Mouse (Mus musculus) spleen, adult 12 weeks (tissue): ENCODE measurements around the gene Gm10273.

Experiments used
- DNase-seq: peaks from one replicate; pipeline ENCODE4 v3.0.0; 2022; ENCODE audit warnings: low spot score

Gm10273 gene

DNA sequence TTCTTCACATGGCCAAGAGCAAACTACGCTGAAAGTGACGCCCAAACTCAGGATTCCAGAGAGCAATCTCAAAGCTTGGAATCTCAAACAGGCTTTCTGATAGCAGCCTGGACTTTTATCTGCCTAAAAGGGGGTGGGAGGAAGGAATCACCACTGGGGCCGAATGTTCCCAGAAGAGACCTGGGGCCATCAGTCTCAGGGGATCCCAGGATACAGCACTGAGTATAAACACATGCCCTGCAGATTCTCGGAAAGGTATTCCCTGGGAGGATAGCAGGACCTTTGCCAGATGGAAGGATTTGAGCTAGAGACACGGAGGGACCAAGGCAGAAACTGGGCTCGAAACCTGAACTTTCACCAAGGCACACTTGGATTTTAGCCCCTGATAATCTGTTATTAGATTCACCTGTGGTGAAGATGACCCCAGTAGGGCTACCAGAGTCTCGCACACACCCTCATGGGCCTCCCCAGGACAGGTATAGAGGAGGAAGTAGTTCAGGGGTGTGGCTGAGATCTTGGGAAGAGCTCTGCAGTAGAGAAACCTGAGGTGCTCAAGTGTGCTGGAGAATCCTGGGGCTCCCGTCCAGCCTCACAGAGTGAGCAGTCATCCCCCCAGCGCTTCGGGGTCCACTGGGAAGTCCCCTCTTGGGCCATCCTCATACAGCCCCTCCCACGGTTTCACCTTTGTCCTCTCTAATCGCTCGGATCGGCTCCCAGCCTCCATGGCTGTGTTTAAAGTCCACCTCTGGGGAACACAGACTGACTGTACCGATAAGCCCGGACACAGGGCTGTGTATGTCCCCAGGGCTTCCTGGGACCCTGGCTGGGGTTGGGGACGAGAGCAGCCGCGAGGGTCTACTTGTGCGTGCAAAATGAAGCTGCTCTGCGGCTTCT lies 7.7 kb downstream of the Gm10273 start, which contains the start of gene Pla2g12b:
TSS of gene Pla2g12b (plus strand) at position 762 of the 894 bp plus-strand sequence.
- DNase-seq: no peak

DNA sequence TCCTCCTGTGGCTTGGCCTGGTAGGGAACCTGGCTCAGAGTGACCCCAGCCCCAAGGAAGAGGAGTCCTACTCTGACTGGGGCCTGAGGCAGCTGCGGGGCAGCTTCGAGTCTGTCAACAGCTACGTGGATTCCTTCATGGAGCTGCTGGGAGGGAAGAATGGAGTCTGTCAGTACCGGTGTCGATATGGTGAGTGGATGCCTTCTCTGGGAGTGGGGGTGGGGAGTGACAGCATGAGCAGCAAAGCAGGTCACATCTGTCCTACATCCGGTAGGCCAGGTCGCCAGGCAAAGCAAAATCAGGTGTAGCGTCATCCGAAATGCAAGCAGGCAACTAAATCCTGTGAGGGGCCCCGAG lies 8.3 kb downstream of the Gm10273 start:
- no peak for DNase-seq

DNA sequence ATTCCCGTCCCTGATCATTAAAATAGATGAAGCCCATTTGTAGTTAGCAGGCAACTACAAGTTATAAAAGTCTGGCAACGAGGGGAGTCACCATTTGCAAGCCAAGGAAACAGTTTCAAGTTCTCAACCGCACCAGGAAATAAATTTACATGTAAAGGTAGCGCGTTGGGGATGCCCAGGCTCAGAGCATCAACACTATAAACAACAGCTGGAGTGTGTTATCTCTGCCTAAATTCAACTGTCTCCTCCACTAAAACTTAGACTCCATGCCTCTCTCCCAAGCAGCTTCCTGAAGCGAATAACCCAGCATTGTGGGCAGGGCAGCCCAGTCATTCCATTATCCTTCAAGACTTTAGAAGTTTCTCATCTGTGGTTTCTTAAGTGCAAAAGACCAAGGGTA lies 13.1 kb downstream of the Gm10273 start:
- DNase-seq: no peak

DNA sequence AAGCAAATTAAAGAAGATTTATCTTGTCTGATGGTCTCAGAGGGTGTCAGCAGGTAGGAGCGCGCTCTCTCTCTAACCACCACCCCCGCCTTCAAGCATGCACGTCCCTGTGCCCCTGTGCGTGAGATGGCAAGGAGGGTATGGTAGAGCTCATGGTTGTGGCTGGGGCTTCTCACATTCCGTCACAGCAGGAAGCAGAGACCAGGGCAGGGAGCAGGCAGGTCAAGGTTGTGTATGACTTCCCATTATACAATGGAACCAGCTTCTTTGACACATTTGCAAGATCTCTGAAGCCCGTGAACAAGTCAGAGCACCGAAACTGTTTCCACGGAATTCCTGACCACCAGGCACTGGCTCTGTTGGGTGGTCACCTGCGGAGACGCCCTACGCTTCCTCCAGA lies 14.8 kb downstream of the Gm10273 start:
- no peak for DNase-seq

DNA sequence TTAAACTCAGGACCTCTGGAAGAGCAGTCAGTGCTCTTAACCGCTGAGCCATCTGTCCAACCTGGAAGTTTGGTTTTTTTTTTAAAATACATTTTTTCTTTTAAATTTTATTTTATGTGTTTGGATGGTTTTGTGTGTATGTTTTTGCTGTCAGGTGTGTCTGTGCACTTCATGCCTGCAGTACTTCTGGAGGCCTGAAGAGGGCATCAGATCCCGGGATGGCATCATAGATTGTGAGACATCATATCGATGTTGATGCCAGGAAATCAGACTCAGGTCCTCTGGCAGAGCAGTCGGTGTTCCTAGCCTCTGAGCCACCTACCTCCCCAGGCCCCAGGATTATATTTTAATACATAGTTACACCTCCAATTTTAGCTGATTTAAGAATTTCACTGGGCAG lies 18.3 kb downstream of the Gm10273 start:
- no peak for DNase-seq

DNA sequence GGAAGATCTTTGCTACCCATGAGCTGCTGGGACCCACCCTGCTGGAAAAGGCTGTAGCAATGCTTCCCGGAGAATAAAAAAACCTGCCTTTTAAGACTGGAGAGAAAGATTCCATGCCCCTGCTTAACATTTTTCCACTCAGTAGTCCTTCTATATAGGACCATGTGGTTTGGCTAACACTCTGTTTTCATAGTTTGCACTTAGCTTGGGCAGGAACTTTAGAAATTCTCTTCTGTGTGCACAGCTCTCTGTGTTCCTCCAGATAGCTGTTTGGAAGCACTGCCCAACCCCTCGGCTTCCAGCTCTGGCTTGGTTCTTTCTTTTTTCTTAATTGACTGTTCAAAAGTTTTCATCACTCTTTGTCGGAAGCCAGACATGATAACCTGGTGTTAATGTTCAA lies 21.2 kb downstream of the Gm10273 start:
- no peak for DNase-seq

DNA sequence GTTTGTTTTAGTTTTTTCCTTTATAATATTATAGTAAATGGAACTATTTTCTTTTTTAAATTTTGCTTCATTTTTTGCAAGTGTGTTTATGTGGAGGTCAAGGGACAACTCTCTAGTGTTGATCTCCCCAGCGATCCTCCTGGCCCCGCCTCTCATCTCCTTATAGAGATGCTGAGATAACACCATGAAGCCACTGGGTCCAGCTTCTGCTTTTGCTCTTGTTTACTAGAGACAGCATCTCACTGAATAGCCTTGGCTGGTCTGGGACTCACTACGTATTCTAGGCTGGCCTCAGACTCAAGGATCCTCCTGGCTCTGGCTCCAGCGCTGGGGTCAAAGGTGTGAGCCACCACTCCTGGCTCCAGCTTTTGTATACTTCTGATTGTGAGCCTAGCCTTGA lies 24.1 kb downstream of the Gm10273 start:
- no peak for DNase-seq

DNA sequence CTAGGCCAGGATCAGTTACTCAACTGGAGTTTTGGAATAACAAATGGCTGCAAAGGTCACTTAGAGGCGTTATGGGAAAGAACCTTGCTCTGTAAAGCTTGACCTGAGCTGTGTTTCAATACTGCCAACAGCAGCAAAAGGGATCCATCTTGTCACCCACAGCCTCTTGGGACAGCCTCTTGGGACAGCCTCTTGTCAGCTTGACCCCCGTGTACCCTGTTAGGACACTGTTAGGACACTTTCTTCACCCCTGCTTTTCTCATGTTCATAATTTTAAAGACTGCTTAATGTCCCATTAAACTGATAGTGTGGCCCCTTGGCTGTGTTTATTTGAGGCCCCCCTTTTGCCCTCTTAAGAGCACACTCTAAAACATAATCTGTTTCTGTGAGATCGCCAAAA lies 29.0 kb downstream of the Gm10273 start:
- no peak for DNase-seq

DNA sequence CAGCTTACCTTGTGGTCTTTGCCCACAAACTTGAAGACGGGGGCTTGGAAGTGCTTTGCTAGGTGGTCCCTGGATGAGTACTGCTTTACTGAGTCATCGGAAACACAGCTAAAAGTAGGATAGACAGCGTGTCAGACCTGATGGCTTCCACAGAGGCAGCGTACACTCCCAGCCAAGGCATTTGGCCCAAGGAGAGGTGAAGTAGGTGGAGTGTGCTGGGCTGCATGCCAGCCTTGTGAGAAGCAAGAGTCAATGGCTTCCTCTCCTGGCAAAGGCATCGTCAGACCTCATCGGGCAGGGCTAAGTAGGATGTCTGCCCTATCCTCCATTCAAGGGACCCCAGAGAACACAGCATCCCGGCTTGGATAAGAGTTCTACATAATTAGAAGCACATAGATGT lies 29.9 kb downstream of the Gm10273 start:
- DNase-seq: no peak

DNA sequence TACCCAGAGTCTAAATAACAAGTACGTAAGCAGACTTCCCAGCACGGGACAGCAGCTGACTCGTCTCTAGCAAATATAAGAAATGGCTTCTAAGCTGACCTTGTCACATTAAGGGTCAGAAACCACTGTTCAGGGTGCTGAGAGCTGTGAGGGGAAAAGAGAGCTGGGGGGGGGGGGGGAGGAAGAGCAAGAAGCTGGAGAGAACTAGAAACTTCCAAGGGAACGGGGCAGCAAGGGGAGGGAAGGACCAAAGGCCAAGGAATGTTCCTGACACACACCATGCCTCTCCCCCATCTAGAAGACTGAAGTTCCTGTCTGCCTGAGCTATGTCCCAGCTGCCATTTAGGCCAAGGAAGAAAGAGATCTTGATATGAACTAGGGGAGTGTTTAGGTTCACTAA lies 30.9 kb downstream of the Gm10273 start:
- DNase-seq: no peak

DNA sequence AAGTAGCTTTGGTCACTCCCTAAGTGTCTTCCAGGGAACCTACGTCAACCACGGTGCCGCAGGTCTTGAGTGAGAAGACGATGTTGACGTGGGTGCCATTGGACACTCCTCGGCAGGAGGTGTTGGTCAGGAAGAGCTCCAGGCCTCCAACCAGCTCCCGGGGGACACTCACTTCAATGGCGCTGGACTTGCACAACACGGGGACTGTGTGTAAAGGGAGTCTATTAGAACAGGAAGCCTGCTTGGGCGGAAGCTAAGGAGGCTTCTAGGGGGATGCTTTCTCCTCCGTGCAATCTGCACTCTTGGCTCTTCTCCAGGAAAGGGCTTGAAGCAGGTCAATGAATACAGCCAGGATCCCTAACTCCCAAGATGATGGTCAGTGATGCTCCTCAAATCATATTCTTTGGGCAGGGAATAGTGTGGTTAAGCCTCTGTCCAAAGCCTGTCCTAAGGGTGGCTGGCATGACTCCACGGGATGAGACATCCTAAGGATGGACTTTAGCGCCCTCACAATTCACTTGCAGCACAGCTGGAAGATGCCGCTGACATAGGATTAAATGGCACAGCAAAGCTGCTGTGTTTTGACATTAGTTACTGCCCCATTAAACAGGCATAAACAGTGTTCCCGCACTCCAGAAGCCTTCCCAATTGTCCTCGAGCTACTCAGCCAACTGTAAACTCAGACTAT lies 34.2 kb downstream of the Gm10273 start:
- no peak for DNase-seq

DNA sequence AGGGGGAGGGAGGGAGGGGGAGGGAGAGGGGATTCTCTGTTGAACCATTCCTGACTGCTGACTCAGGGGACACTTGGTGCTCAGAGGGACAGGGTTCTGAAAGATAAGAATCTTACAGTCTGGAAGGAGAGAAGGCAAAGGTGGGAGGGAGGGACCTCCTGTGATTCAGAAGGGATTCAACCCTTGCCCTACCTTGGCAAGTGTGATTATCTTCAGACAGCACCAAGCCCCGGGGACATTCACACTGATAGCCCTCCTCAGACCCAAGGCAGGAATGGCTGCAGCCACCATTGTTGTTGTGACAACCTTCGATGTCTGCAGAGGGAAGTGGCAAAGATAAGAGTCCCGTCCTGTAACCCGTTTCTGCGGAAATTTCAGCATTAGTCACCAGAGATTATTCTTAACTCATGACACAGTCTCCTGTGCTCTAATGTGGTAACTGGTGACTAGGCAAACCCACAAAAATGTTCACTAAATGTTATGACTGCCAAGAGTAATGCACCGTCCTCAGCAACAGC lies 35.3 kb downstream of the Gm10273 start:
- DNase-seq: no peak

DNA sequence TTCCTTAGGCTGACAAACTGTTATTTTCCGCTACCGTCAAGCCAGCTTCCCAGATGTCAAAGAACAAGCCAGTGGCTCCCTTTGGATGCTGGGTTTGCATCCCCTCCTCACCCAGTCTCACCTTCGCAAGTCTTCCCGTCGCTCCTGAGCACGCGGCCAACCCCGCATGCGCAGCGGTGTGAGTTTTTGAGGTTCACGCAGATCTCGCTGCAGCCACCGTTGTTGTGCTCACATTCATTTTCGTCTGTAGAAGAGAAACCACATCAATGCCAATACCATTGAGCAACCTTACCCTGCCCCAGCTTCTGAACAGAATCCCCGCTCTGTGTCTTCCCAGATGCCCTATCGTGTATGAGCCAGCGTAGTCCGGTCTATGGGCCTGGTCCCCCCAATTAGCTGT lies 40.3 kb downstream of the Gm10273 start:
- DNase-seq: no peak

DNA sequence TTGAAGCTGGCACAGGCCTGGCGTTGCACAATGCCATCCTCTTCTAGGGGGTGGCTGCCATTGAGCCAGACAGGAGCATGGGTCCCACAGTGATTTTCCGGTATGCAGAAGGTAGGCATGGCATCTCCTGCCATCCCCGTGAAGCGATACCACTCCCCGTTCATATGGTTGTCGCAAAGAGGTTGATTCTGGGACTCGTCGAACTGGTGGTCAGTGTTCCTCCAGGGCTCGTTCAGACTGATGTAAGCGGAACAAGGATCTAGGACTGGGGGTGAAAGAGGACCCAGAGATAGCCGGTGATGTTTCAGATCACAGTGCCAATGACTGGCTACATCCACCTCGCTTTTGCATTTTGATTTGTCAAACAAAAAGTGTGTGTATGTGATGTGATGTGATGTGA lies 43.2 kb downstream of the Gm10273 start:
- no peak for DNase-seq

DNA sequence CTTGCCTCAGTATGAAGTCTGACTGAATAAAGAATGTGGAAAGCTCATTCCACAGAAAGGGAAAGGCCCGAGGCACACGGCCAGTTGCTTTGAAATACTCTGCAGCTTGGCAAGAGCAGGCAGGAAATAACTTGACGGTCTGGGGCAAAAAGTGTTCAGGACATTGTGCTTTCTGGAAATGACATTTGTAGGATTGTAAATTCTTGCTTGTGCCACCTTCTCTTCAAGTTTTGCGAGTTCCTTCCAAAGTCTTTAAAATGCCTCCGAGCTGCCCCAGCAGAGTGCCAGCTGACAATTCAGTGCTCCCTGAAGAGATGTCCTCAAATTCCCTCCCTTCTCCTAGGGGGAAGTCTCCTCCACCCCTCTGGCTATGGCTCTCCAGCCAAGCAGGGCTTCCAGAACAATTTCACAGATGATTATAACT lies 44.1 kb downstream of the Gm10273 start:
- DNase-seq: no peak

DNA sequence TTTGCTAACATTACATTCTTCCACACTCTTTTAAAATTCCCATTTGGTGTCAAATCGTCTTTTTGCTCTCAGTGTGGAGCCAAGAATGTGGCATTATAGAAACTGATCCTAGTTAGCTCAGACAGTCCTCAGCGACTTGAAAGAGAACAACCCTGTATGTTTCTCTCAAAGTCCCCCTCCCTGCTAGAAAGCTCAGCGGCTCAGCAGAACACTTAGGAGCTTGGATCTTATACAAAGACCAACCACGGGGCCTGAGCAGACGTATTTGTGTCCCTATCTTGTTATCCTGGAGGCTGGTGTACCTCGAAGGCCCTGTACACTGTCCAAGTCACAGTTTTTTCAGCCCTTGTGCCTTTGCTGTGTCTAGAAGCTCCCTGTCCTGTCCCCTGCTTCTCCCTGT lies 44.7 kb downstream of the Gm10273 start:
- no peak for DNase-seq

DNA sequence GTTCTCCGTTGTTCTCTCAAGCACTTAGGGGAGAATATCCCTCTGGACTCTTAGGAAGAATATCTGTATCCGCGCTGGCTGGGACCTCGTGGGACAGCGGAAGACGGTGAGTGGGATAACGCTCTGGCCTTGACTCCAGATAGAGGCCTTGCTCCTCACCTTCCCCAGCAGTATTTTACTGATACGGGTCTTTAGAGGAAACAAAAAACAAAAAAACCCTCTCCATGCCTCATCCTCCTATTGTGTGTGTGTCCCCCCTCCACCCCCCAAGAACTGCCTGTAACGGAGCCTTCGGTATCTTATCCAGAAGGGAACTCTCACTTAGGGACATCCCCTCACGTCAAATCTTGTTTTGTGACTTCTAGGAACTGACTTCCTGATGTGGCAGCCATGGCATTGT lies 46.3 kb downstream of the Gm10273 start, which contains the start of gene Oit3:
TSS of gene Oit3 (minus strand) at position 44 of the 400 bp plus-strand sequence.
- no peak for DNase-seq

DNA sequence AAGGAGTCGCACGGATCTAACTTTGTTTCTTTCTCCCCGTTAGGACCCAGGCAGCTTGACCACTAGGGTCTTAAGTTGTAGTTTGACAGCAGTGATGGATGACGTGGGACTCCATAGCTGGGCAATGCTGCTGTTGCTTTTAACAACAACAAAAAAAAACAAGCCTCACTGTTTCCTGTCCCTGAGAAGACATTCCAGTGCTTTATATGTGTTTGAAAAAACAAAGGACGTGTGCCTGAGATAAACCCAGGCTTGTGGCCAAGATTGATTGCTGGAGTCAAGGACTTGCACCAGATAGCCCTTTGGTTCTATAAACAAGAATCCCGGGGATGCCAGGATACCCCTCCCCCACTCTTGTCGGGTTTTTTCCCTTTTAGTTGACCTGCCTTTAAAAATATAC lies 47.8 kb downstream of the Gm10273 start:
- no peak for DNase-seq

DNA sequence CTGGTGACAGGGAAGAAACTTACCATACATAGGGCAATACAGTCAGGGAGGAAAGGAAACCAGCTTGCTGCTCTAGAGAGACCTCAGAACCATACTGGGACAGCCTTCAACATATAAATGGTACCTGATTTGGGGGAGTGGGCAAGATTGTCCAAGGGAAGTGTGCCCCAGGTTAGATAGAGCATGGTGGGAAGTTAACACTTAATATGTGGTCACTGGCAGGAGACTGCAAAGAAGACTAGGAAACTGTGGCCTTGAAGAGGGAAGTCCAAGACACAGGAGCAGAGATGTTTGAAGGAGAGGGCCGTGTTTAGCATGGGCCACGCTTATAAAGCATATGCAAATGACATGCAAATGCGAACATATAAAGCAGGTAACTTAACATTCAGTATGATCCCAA lies 48.7 kb downstream of the Gm10273 start:
- DNase-seq: no peak

DNA sequence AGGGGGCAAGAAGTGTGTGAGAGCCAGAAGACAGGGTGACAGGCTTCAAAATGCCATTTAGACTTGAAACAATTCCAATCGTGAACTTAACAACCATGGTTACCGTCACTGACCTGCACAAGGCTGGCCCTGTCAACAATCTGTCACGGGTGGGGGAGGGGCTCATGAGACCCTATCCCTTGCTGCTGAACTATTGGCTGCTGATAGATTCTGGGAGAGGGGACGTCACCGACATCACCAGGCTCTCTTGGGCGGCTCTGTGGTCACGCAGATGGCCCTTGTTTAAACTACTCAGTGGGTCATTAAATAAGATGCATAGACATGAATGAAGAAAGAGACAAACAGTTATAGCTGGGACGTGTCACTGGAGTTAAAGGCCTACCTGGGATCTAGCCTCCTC lies 49.2 kb downstream of the Gm10273 start:
- DNase-seq: no peak
